Mouse (Mus musculus): Measurements from ENCODE around the gene Rchy1.
"Not testable (repeated sequence)": the region's sequence is repeated elsewhere in the genome, so short reads cannot be mapped to it uniquely, and the experiment has no call there.

Rchy1 gene

GRCm38 (mm10) chr5:91961370-91961769 is 1.5 kb downstream of the Rchy1 start:
- ATAC-seq (ENCODE audit: insufficient number of reproducible peaks, low FRiP score, low TSS enrichment): no peak

GRCm38 (mm10) chr5:91960606-91961254 is 2.1 kb downstream of the Rchy1 start:
- no peak for ATAC-seq (ENCODE audit: insufficient number of reproducible peaks, low FRiP score, low TSS enrichment)

- no peak for ATAC-seq (ENCODE audit: insufficient number of reproducible peaks, low FRiP score, low TSS enrichment)
These were observed 2.9 kb downstream of the Rchy1 start for GRCm38 (mm10) chr5:91959986-91960385.

- ATAC-seq (ENCODE audit: insufficient number of reproducible peaks, low FRiP score, low TSS enrichment): no peak
These were observed 3.8 kb downstream of the Rchy1 start for GRCm38 (mm10) chr5:91959096-91959495.

GRCm38 (mm10) chr5:91956991-91957760 is 5.7 kb downstream of the Rchy1 start:
- ATAC-seq (ENCODE audit: insufficient number of reproducible peaks, low FRiP score, low TSS enrichment): no peak

DNA sequence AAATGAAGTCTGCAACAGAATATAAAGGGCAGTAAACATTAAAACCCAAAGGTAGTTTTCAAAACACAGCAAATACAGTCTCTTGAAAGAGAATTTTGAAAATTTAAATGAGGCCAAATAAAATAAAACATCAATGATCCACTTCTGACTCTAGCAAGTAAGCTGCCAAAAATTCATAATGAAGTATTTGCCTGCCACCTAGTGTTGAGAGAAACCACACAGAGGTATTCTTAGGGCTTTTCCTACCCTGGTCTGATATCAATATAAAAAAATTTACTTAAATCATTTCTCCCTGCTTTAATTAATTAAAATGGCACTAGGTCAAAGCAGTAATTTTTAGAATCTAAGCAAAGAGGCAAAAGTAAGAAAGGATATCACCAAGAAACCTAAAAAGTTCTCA is 11.5 kb downstream of the Rchy1 start:
- no peak for ATAC-seq (ENCODE audit: insufficient number of reproducible peaks, low FRiP score, low TSS enrichment)

DNA sequence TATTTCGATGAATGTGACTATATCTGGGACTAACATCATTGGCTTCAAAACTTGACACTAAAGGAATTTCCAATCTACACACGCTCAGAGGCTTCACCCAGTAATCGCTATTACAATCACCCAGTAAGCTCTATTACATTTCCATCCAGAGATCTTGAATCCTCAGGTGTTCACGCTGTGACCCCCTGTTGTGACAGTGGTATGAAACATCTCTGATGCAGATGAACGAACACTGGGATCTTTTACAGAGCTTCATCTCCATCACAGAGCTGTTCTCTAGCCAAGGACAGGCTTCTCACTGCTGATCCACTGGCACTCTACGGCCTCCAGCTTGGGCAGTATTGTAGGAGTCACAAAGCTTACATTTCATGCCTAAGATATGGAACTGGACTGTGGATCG is 13.4 kb downstream of the Rchy1 start:
- no peak for ATAC-seq (ENCODE audit: insufficient number of reproducible peaks, low FRiP score, low TSS enrichment)

DNA sequence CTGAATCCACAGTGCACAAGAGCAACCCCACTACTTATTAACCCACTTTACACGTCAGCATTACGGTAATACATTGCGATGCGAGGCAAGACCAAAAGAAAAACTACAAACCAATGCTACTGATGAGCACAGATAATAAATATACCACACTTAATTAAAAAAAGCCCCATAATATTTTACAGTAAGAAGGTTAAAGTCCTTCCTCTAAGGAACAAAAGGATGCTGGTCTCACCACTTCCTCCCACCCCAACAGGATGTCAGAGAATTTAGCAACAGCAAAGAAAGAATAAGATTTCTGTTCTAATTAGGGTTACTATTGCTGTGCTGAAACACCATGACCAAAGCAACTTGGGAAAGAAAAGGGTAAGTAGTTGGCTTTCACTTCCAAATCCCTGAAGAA is 15.9 kb downstream of the Rchy1 start:
- no peak for ATAC-seq (ENCODE audit: insufficient number of reproducible peaks, low FRiP score, low TSS enrichment)

GRCm38 (mm10) chr5:91945609-91946008 is 17.3 kb downstream of the Rchy1 start:
- ATAC-seq (ENCODE audit: insufficient number of reproducible peaks, low FRiP score, low TSS enrichment): not testable (repeated sequence)

- ATAC-seq (ENCODE audit: insufficient number of reproducible peaks, low FRiP score, low TSS enrichment): no peak
These were observed 49.6 kb downstream of the Rchy1 start for GRCm38 (mm10) chr5:91913231-91913630.

GRCm38 (mm10) chr5:91911384-91912106 is 51.3 kb downstream of the Rchy1 start:
- no peak for ATAC-seq (ENCODE audit: insufficient number of reproducible peaks, low FRiP score, low TSS enrichment)

GRCm38 (mm10) chr5:91910616-91911015 is 52.3 kb downstream of the Rchy1 start:
- ATAC-seq (ENCODE audit: insufficient number of reproducible peaks, low FRiP score, low TSS enrichment): no peak

DNA sequence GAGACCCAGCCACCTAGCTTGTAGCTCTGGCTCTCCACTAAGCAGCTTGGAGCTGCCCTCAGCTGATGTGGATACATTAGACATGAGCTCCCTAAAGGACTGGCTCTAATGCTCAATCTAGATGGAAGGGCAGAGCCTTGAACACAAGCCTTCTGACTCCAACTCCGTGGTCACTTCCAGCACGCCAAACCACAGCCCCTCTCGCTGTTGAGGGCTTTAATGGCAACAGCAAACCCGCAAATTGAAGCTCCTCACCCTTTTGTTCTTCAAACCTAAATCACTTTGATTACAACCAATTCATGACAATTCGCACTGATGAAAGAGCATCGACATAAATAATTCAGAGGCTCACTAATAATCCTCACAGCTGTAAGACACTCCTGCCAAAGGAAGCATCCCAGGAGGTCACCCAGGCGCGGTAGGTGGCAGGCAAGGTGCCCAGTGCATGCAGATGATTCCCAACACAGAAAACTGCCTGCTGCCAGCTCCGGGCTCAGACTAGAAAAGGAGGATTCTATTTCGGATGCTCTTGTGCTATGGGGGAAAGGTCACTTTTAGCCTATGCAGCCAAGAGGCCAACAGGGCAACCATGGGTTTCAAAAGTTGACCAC is 53.8 kb downstream of the Rchy1 start:
- ATAC-seq (ENCODE audit: insufficient number of reproducible peaks, low FRiP score, low TSS enrichment): no peak

All from cerebellum, adult (tissue).